Mouse (Mus musculus) stomach, embryonic 16.5 days (tissue): ENCODE results near the gene Rab3d. TPM values are rescaled to one million over a fixed set of nuclear protein-coding genes. Genes with fewer than 3 reads are reported as not detected.

Experiments used
- ATAC-seq: fragments of 200-750 bp; cut with Nextera tagmentation; 2 replicates; pipeline ENCODE4 v1.8.0; 2017; ENCODE audit warnings: moderate number of reproducible peaks, moderate TSS enrichment; ENCODE audit not compliant: insufficient read depth, low FRiP score
- H3K27ac ChIP-seq: fragments of 300-500 bp; sonication (generic); 2 replicates; pipeline ENCODE4 v1.5.1; 2014; ENCODE audit warnings: low read length
- H3K27me3 ChIP-seq: fragments of 300-500 bp; sonication (generic); 2 replicates; pipeline ENCODE4 v1.6.1; 2014; ENCODE audit warnings: low read length, control low read depth, mixed read lengths; ENCODE audit not compliant: control insufficient read depth, insufficient read depth
- H3K36me3 ChIP-seq: fragments of 300-500 bp; sonication (generic); 2 replicates; pipeline ENCODE4 v1.6.1; 2014; ENCODE audit warnings: low read length; ENCODE audit not compliant: control insufficient read depth, insufficient read depth
- H3K4me1 ChIP-seq: fragments of 300-500 bp; sonication (generic); 2 replicates; pipeline ENCODE4 v1.6.1; 2014; ENCODE audit warnings: low read length, control low read depth, mixed read lengths; ENCODE audit not compliant: control insufficient read depth, insufficient read depth
- H3K4me2 ChIP-seq: fragments of 300-500 bp; sonication (generic); 2 replicates; pipeline ENCODE4 v1.6.1; 2014; ENCODE audit warnings: low read depth, low read length, mixed read lengths
- H3K4me3 ChIP-seq: fragments of 300-500 bp; sonication (generic); replicated peaks from 2 replicates; pipeline ENCODE4 v1.5.1; 2014; ENCODE audit warnings: mild to moderate bottlenecking, low read length
- H3K9ac ChIP-seq: fragments of 300-500 bp; sonication (generic); 2 replicates; pipeline ENCODE4 v1.6.1; 2014; ENCODE audit warnings: low read length
- H3K9me3 ChIP-seq: fragments of 300-500 bp; sonication (generic); replicated peaks from 2 replicates; pipeline ENCODE4 v1.6.1; 2016; ENCODE audit warnings: low read length, control low read depth; ENCODE audit not compliant: control insufficient read depth
- WGBS: fragments of 180-500 bp; shearing (Covaris S2); extraction: QIAGEN DNeasy Blood & Tissue Kit; methylation state at CpG from one replicate; pipeline ENCODE4 v1.1.7; 2014; 5-methylcytosine and 5-hydroxymethylcytosine counted together
- polyA plus RNA-seq: library from polyadenylated mRNA; unstranded; fragments of >200 nt; fragmentation: Nextera tagmentation; extraction: Ambion mirVana; gene quantifications from 2 replicates; pipeline ENCODE4 v1.2.1, GENCODE M21; 2015

The Rab3d gene
- polyA plus RNA-seq, 1 experiment from 2014 or later: 106 TPM

DNA sequence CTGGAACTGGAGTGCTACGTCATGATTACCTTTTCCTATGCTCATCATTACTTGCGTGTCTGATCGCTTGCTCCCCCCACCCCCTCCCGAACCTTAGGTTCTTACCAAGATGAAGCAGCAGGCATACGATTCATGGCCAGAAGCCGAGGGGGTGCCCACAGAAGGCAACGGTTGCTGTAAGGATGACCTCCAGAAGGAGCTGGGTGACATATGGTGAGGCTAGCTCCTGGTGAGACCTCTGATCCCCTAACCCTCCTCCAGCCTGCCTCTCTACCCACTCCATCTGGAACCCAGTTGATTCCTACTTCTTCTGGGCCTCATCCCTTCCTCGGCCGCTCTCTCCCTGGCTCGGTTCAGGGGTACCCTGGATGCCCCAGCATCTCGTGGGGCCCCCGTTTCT is 16.0 kb upstream of the Rab3d start:
- no peak overlapping the region for H3K4me2 ChIP-seq
- no peak overlapping the region for H3K9ac ChIP-seq
- 87% methylated on average over 12 of the region's 12 CpGs for WGBS
- no peaks in the 10 kb centered on the region for H3K27me3 ChIP-seq
- H3K36me3 ChIP-seq: no peaks in the 10 kb centered on the region
- H3K4me3 ChIP-seq: no peak overlapping the region
- H3K27ac ChIP-seq: no peak overlapping the region
- ATAC-seq: no peak
- H3K9me3 ChIP-seq: no peaks in the 10 kb centered on the region
- 0 out of 2 replicates have a peak, but pooled peaks cover 6% of the 10 kb centered on the region for H3K4me1 ChIP-seq

- 0 out of 2 replicates have a peak, but pooled peaks cover 6% of the 10 kb centered on the region for H3K4me1 ChIP-seq
- no peak for ATAC-seq
- H3K27me3 ChIP-seq: no peaks in the 10 kb centered on the region
- H3K36me3 ChIP-seq: no peaks in the 10 kb centered on the region
- WGBS: 57% methylated on average over 12 of the region's 12 CpGs
- H3K4me3 ChIP-seq: no peak overlapping the region
- no peak overlapping the region for H3K27ac ChIP-seq
- H3K4me2 ChIP-seq: no peak overlapping the region
- H3K9me3 ChIP-seq: no peaks in the 10 kb centered on the region
- H3K9ac ChIP-seq: 0 out of 2 replicates have a peak overlapping the region, but pooled peaks have one; percentile 26
Observed at GRCm38 (mm10) chr9:21932445-21933137, 14.6 kb upstream of the Rab3d start.

GRCm38 (mm10) chr9:21932006-21932405 is 14.0 kb upstream of the Rab3d start:
- no peak overlapping the region for H3K9ac ChIP-seq
- no peaks in the 10 kb centered on the region for H3K9me3 ChIP-seq
- H3K36me3 ChIP-seq: no peaks in the 10 kb centered on the region
- no peak overlapping the region for H3K27ac ChIP-seq
- H3K4me3 ChIP-seq: no peak overlapping the region
- 0 out of 2 replicates have a peak, but pooled peaks cover 7% of the 10 kb centered on the region for H3K4me1 ChIP-seq
- no peak for ATAC-seq
- H3K27me3 ChIP-seq: no peaks in the 10 kb centered on the region
- WGBS: 68% methylated on average over 2 of the region's 2 CpGs
- no peak overlapping the region for H3K4me2 ChIP-seq

GRCm38 (mm10) chr9:21929208-21929607 is 11.2 kb upstream of the Rab3d start:
- H3K4me2 ChIP-seq: no peak overlapping the region
- no peaks in the 10 kb centered on the region for H3K9me3 ChIP-seq
- peaks cover 18% of the 10 kb centered on the region for H3K4me1 ChIP-seq
- H3K9ac ChIP-seq: no peak overlapping the region
- ATAC-seq: no peak
- H3K36me3 ChIP-seq: no peaks in the 10 kb centered on the region
- no peak overlapping the region for H3K27ac ChIP-seq
- 70% methylated on average over 3 of the region's 3 CpGs for WGBS
- no peaks in the 10 kb centered on the region for H3K27me3 ChIP-seq
- no peak overlapping the region for H3K4me3 ChIP-seq

DNA sequence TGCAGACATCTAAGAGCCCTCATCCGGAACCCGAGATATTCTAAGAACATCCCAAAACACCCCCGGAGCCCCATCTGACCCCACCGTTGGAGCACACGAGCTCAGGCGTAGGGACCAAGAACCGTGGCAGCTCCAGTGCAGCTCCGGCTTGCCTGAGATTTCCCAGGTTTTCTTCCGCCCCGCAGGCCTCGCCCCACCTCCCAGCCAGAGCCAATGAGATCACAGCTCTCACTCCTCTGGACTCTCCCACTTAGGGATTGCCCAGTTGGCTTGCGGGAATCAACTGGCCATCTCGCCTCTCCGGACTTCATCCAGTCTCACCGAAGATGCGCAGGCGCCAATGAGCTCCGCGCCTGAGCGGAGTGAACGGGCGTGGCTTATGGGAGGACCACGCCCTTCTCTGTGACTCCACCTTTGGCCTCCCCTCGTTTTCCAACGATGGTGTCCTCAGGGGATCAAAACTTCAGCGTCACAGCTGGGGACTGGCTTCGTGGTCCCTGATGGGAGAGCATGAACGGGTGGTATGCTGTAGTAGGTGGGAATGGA is 9.3 kb upstream of the Rab3d start, which contains the start of the genes Ccdc159 and Tmem205:
Ccdc159 (plus strand) TSS at position 264 of the 546 bp plus-strand sequence.
Tmem205 (minus strand) TSS at position 349 of the 546 bp plus-strand sequence.
- Histone ChIP-seq H3K9ac (peak within 1 kb of the TSS; percentile 78), H3K4me2 (peak within 1 kb of the TSS; percentile 76), H3K4me1 (peaks cover 28% of the 10 kb centered on the region), H3K27me3 (no peaks in the 10 kb centered on the region), H3K4me3 (peak within 1 kb of the TSS; percentile 71), H3K9me3 (no peaks in the 10 kb centered on the region), H3K36me3 (no peaks in the 10 kb centered on the region), H3K27ac (peak within 1 kb of the TSS; percentile 87)
- WGBS: under 1% methylated on average over 28 of the region's 28 CpGs
- ATAC-seq: peak; percentile 97

DNA sequence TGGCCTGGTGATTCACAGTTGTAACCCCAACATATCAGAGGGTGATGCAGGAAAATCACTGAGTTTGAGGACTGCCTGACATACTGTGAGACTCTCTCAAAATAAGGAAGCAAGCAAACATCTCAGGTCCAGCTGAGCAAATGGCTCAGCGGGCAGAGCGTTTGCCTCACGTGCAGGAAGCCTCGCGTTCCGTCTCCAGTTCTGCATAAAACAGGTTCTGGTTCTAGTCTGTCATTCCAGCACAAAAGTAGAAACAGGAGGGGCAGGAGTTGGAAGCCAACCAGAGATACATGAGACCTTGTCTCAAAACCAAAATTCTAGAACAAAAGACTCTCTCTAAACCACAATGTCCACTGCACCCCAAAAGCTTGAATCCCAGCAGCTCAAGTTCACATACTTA is 8.8 kb upstream of the Rab3d start:
- Histone ChIP-seq H3K9me3 (no peaks in the 10 kb centered on the region), H3K4me1 (peaks cover 28% of the 10 kb centered on the region), H3K27ac (peak overlapping the region; percentile 87), H3K4me3 (peak overlapping the region; percentile 71), H3K36me3 (no peaks in the 10 kb centered on the region), H3K9ac (peak overlapping the region; percentile 78), H3K4me2 (peak overlapping the region; percentile 76), H3K27me3 (no peaks in the 10 kb centered on the region)
- 3% methylated on average over 6 of the region's 6 CpGs for WGBS
- no peak for ATAC-seq

- no peaks in the 10 kb centered on the region for H3K27me3 ChIP-seq
- H3K4me2 ChIP-seq: peak overlapping the region; percentile 76
- peaks cover 28% of the 10 kb centered on the region for H3K4me1 ChIP-seq
- H3K9me3 ChIP-seq: no peaks in the 10 kb centered on the region
- WGBS: 68% methylated on average over 6 of the region's 6 CpGs
- peak overlapping the region; percentile 71 for H3K4me3 ChIP-seq
- peak overlapping the region; percentile 78 for H3K9ac ChIP-seq
- H3K36me3 ChIP-seq: no peaks in the 10 kb centered on the region
- H3K27ac ChIP-seq: peak overlapping the region; percentile 87; the same call in 1 of the 2 replicates
- no peak for ATAC-seq
Observed at GRCm38 (mm10) chr9:21926155-21926554, 8.2 kb upstream of the Rab3d start.

GRCm38 (mm10) chr9:21925506-21925905 is 7.5 kb upstream of the Rab3d start:
- Histone ChIP-seq H3K4me3 (no peak overlapping the region), H3K27me3 (no peaks in the 10 kb centered on the region), H3K9me3 (no peaks in the 10 kb centered on the region), H3K27ac (no peak overlapping the region), H3K9ac (no peak overlapping the region), H3K36me3 (no peaks in the 10 kb centered on the region), H3K4me2 (no peak overlapping the region), H3K4me1 (peaks cover 28% of the 10 kb centered on the region)
- WGBS: 98% methylated on average over 1 of the region's 1 CpGs
- ATAC-seq: no peak

GRCm38 (mm10) chr9:21925034-21925433 is 7.0 kb upstream of the Rab3d start:
- no peak overlapping the region for H3K27ac ChIP-seq
- H3K4me3 ChIP-seq: no peak overlapping the region
- H3K27me3 ChIP-seq: no peaks in the 10 kb centered on the region
- no peaks in the 10 kb centered on the region for H3K36me3 ChIP-seq
- no peaks in the 10 kb centered on the region for H3K9me3 ChIP-seq
- ATAC-seq: no peak
- H3K4me2 ChIP-seq: no peak overlapping the region
- no peak overlapping the region for H3K9ac ChIP-seq
- peaks cover 28% of the 10 kb centered on the region for H3K4me1 ChIP-seq
- WGBS: 91% methylated on average over 3 of the region's 3 CpGs
